Mouse (Mus musculus): Measurements from ENCODE around the gene Bglap2.
"Not testable (repeated sequence)": the region's sequence is repeated elsewhere in the genome, so short reads cannot be mapped to it uniquely, and the experiment has no call there.

The Bglap2 gene

GRCm38 (mm10) chr3:88393776-88394375, 15.4 kb upstream of the Bglap2 start:
- DNase-seq (ENCODE audit: low spot score in 2 of 2): no peak

- DNase-seq (ENCODE audit: low spot score in 2 of 2): no peak
Observed at GRCm38 (mm10) chr3:88384364-88384763, 5.9 kb upstream of the Bglap2 start, which contains the start of gene Bglap. Bglap (minus strand) TSS chr3:88384464.

DNA sequence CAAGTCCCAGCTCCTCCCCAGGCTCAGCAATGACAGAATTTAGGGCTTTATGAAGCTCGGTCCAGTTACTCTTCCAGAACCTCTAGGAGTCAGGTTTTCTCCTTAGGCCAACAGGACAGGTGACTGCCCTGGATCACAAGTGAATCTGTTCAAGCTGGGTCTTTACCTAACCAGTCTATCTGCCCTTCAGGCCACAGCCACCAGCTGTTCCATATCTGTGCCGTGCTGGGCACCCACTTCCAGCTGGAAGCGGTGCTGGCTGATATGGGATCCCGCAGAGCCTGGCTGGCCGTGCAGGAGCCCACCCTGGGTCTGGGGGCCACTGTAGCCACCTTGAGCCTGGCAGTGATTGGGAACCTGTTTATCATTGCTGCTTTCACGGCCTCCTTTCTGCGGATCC, 3.9 kb upstream of the Bglap2 start:
- DNase-seq (ENCODE audit: low spot score in 2 of 2): not testable (repeated sequence)

- not testable (repeated sequence) for DNase-seq (ENCODE audit: low spot score in 2 of 2)
Observed at GRCm38 (mm10) chr3:88381389-88382315, 3.2 kb upstream of the Bglap2 start.

DNA sequence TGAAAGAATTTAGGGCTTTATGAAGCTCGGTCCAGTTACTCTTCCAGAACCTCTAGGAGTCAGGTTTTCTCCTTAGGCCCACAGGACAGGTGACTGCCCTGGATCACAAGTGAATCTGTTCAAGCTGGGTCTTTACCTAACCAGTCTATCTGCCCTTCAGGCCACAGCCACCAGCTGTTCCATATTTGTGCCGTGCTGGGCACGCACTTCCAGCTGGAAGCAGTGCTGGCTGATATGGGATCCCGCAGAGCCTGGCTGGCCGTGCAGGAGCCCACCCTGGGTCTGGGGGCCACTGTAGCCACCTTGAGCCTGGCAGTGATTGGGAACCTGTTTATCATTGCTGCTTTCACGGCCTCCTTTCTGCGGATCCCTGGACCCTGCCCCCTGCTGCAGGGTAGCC, 1.9 kb downstream of the Bglap2 start:
- DNase-seq (ENCODE audit: low spot score in 2 of 2): not testable (repeated sequence)

GRCm38 (mm10) chr3:88375750-88376626, 2.5 kb downstream of the Bglap2 start:
- DNase-seq (ENCODE audit: low spot score in 2 of 2): not testable (repeated sequence)

- DNase-seq (ENCODE audit: low spot score in 2 of 2): not testable (repeated sequence)
Observed at GRCm38 (mm10) chr3:88372643-88373042, 5.9 kb downstream of the Bglap2 start, which contains the start of gene Bglap3. Bglap3 (minus strand) TSS chr3:88372743.

GRCm38 (mm10) chr3:88368511-88368910, 10.0 kb downstream of the Bglap2 start:
- DNase-seq (ENCODE audit: low spot score in 2 of 2): not testable (repeated sequence)

GRCm38 (mm10) chr3:88367517-88367916, 11.0 kb downstream of the Bglap2 start:
- DNase-seq (ENCODE audit: low spot score in 2 of 2): not testable (repeated sequence)

GRCm38 (mm10) chr3:88366830-88367428, 11.6 kb downstream of the Bglap2 start:
- DNase-seq (ENCODE audit: low spot score in 2 of 2): peak in 1 of 2 experiments; percentile 53

DNA sequence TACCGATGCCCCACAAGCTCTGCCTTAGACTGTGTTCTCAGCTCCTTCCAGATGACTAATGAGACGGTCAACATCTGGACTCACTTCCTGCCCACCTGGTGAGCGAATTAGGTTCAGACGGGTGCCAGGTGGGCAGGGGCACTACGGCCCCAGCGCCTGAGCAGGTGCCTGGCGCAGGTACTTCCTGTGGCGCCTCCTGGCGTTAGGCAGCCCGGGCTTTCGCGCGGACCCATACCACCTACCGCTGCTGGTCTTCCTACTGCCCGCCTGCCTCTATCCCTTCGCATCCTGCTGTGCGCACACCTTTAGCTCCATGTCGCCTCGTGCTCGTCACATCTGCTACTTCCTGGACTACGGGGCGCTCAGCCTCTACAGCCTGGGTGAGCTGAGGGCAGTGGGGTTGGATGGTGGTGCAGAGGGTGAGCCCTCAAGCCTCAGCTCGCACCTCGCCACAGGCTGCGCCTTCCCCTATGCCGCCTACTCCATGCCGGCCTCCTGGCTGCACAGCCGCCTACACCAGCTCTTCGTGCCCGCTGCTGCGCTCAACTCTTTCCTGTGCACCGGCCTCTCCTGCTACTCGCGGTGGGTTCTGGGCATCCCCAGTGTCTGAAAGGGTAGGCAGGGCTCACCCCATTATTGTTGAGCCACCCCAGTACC, 12.7 kb downstream of the Bglap2 start:
- DNase-seq (ENCODE audit: low spot score in 2 of 2): no peak

- DNase-seq (ENCODE audit: low spot score in 2 of 2): peak in 1 of 2 experiments; percentile 68
Observed at GRCm38 (mm10) chr3:88364337-88364736, 14.2 kb downstream of the Bglap2 start, which contains the start of gene Paqr6. Paqr6 (plus strand) TSS chr3:88364584.

DNA sequence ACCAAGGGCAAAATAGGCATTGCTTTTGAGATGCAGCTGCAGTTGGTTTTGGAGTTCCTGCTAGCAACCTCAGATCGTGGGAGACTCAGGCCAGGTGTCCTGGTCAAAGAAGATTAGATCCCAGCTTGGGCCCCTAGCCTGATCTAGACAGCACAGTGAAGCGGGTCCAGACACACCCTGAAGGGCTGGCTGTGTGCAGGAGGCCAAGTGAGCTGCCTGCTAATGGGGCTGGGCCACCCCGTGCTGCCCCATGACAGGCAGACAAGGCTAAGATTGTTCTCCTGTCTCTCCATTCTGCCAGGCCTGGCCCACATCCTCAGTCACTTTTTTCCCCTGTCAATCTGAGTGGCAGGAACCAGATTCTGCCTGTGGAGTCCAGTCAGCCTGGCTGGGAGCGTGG, 14.8 kb downstream of the Bglap2 start:
- no peak for DNase-seq (ENCODE audit: low spot score in 2 of 2)

GRCm38 (mm10) chr3:88361612-88362313, 16.7 kb downstream of the Bglap2 start:
- DNase-seq (ENCODE audit: low spot score in 2 of 2): no peak

- no peak for DNase-seq (ENCODE audit: low spot score in 2 of 2)
Observed at GRCm38 (mm10) chr3:88361096-88361495, 17.4 kb downstream of the Bglap2 start.

DNA sequence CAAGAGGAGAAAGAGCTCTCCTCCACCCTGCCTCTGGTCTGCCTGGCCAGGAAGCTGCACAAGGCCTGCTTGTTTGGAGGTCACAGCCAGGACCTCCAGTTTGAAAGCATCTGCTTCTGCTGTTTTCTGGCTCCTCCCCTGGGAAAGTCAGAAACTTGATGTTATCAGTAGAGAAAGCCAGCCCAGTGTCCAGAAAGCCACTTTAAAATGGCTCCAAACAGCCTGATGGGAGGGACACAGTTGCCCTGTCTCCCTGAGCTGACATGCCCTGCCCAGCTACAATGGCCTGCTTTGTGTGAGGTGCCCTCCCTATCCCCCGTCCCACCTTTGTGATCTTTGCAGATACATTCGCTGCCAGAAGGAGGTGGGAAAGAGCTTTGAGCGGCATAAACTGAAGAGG, 18.5 kb downstream of the Bglap2 start:
- DNase-seq (ENCODE audit: low spot score in 2 of 2): no peak

GRCm38 (mm10) chr3:88359584-88359983, 18.9 kb downstream of the Bglap2 start:
- DNase-seq (ENCODE audit: low spot score in 2 of 2): no peak

- DNase-seq (ENCODE audit: low spot score in 2 of 2): no peak
Observed at GRCm38 (mm10) chr3:88354396-88355165, 23.9 kb downstream of the Bglap2 start.

GRCm38 (mm10) chr3:88352907-88353306, 25.6 kb downstream of the Bglap2 start:
- no peak for DNase-seq (ENCODE audit: low spot score in 2 of 2)

All from urinary bladder, adult 18-20 months (tissue).